Mouse (Mus musculus) heart, adult 2 months (tissue): Measurements from ENCODE around the gene Tgfbr3. TPM values are rescaled to one million over a fixed set of nuclear protein-coding genes. Genes with fewer than 3 reads are reported as not detected.

Source experiments
- DNase-seq, 2 experiments: peaks; one replicate each; pipeline ENCODE4 v3.0.0; 2021
- H3K27ac ChIP-seq: fragments of 200-600 bp; 2 replicates; pipeline ENCODE4 v1.8.1; 2022
- H3K27me3 ChIP-seq: fragments of 200-500 bp; 2 replicates; pipeline ENCODE4 v1.6.1; 2012; ENCODE audit warnings: mild to moderate bottlenecking, low read length, inconsistent platforms, mixed read lengths; ENCODE audit not compliant: control insufficient read depth, insufficient read depth
- H3K36me3 ChIP-seq: fragments of 200-500 bp; 2 replicates; pipeline ENCODE4 v1.6.1; 2012; ENCODE audit warnings: low read length, inconsistent platforms; ENCODE audit not compliant: control insufficient read depth, insufficient read depth
- H3K4me1 ChIP-seq: fragments of 200-500 bp; 2 replicates; pipeline ENCODE4 v1.6.1; 2011; ENCODE audit warnings: low read length; ENCODE audit not compliant: control insufficient read depth, insufficient read depth
- H3K4me3 ChIP-seq: fragments of 200-600 bp; 2 replicates; pipeline ENCODE4 v1.8.1; 2022
- H3K79me2 ChIP-seq: fragments of 200-500 bp; replicated peaks from 2 replicates; pipeline ENCODE4 v1.6.1; 2012; ENCODE audit warnings: mild to moderate bottlenecking, inconsistent platforms, low read length, moderate library complexity, mixed read lengths; ENCODE audit not compliant: control insufficient read depth, insufficient read depth
- H3K9ac ChIP-seq: fragments of 200-500 bp; 2 replicates; pipeline ENCODE4 v1.6.1; 2012; ENCODE audit warnings: low read depth, mild to moderate bottlenecking, control low read depth, inconsistent platforms, low read length, mixed read lengths
- CTCF ChIP-seq: fragments of 200-600 bp; IDR thresholded peaks from 2 replicates; pipeline ENCODE4 v1.8.1; 2022; ENCODE audit warnings: antibody characterized with exemption, mild to moderate bottlenecking, moderate library complexity
- EP300 ChIP-seq: fragments of 200-500 bp; IDR thresholded peaks from 2 replicates; pipeline ENCODE4 v1.6.1; 2011; ENCODE audit warnings: low read depth, low read length, control low read depth; ENCODE audit not compliant: insufficient read depth
- POLR2A ChIP-seq: fragments of 200-500 bp; IDR thresholded peaks from 2 replicates; pipeline ENCODE4 v1.6.1; 2011; ENCODE audit warnings: mild to moderate bottlenecking, low read depth, low read length, control low read depth; ENCODE audit not compliant: insufficient read depth
- WGBS: fragments of 180-500 bp; shearing (Covaris S2); methylation state at CpG from one replicate; pipeline ENCODE4 v1.1.7; 2018; 5-methylcytosine and 5-hydroxymethylcytosine counted together
- intact Hi-C: fragments of 180-260 bp; cut with DNase I; formaldehyde crosslinking; loops from one replicate; pipeline ENCODE4 v1.15.1; 2025
- polyA plus RNA-seq: library from polyadenylated mRNA; depleted of rRNA; stranded (reverse); fragments of >200 nt; gene quantifications from 2 replicates; pipeline ENCODE4 v1.2.3, GENCODE M21; 2012
- total RNA-seq, 2 experiments: library from RNA; stranded (reverse); gene quantifications; 2 replicates each; pipeline ENCODE4 v1.2.3; 2021

The Tgfbr3 gene
- total and polyA plus RNA-seq, 3 experiments: 27.2 to 47.6 (median 41.2) TPM

GRCm38 (mm10) chr5:107295061-107295816, 5.8 kb upstream of the Tgfbr3 start:
- H3K27me3 ChIP-seq: no peaks in the 10 kb centered on the region
- no peak overlapping the region for H3K9ac ChIP-seq
- no peak overlapping the region for H3K4me3 ChIP-seq
- H3K4me1 ChIP-seq: no peaks in the 10 kb centered on the region
- no peaks in the 10 kb centered on the region for H3K36me3 ChIP-seq
- no peak for TF ChIP-seq EP300
- TF ChIP-seq CTCF: no peak
- TF ChIP-seq POLR2A: no peak
- no peak overlapping the region for H3K27ac ChIP-seq
- intact Hi-C loops: no loop called here
- DNase-seq: no peak
- no peaks in the 10 kb centered on the region for H3K79me2 ChIP-seq
- WGBS: 46% methylated on average over 8 of the region's 8 CpGs

- DNase-seq: no peak
- no peaks in the 10 kb centered on the region for H3K4me1 ChIP-seq
- H3K79me2 ChIP-seq: no peaks in the 10 kb centered on the region
- 90% methylated on average over 4 of the region's 4 CpGs for WGBS
- no peak overlapping the region for H3K4me3 ChIP-seq
- no peaks in the 10 kb centered on the region for H3K36me3 ChIP-seq
- H3K27me3 ChIP-seq: no peaks in the 10 kb centered on the region
- H3K27ac ChIP-seq: no peak overlapping the region
- TF ChIP-seq EP300 (no peak), POLR2A (no peak), CTCF (no peak)
- H3K9ac ChIP-seq: no peak overlapping the region
- intact Hi-C loops: no loop called here
Measured at GRCm38 (mm10) chr5:107294041-107294440, 4.6 kb upstream of the Tgfbr3 start.

- H3K79me2 ChIP-seq: peaks cover 2% of the 10 kb centered on the region; the same call in 1 of the 2 replicates
- no peaks in the 10 kb centered on the region for H3K27me3 ChIP-seq
- 61% methylated on average over 8 of the region's 8 CpGs for WGBS
- H3K4me1 ChIP-seq: peaks cover 6% of the 10 kb centered on the region
- DNase-seq: no peak
- H3K36me3 ChIP-seq: peaks cover 10% of the 10 kb centered on the region
- intact Hi-C loops: loop anchor here (1.0 to 5.0 kb wide), 6 partner anchors 58 to 293 kb away; no protein-coding TSS in a partner anchor
- no peak overlapping the region for H3K27ac ChIP-seq
- H3K9ac ChIP-seq: no peak overlapping the region
- no peak for TF ChIP-seq CTCF
- TF ChIP-seq EP300: no peak
- no peak for TF ChIP-seq POLR2A
- no peak overlapping the region for H3K4me3 ChIP-seq
Measured at GRCm38 (mm10) chr5:107289986-107290385, 557 bp upstream of the Tgfbr3 start.

DNA sequence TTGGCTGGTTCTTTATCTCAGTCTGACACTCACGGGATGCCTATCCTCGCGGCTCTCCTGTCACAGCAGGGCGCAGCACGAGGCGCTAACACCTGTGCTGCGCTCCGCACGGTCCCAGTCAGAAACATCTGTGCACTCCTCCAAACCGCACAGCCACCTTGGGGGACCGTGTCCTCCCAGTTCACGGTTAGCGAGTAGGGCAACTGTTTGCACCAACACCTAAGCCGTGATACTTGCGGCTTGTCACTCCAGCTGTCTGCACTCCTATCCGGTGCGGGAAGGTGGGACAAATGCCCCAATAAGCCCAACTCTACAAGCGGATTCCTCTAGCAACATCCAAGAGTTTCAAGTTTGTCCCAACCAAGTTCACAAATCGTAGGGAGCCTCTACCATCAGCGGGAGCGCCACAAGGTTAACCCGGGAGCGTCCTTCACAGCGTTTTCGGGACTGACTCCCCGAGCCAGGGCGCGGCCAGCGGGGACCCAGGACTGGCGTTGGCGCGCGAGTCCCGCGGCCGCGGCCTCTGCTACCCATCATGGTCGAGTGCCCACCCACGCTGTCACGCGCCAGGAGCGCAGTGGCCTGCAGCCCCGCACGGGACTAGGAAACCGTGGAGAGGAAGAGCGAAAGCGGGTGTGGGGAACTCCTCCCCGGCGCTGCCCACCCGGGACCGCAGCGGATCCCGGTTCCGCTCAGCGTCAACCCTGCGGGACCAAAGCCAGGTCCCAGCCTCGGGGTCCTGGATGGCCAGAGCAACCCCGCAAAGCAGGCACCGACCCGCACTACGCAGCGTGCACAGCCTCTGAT, 799 bp downstream of the Tgfbr3 start:
- Histone ChIP-seq H3K27ac (peak overlapping the region; percentile 92), H3K4me1 (peaks cover 13% of the 10 kb centered on the region), H3K4me3 (peak overlapping the region; percentile 100), H3K9ac (peak overlapping the region; percentile 99), H3K27me3 (no peaks in the 10 kb centered on the region), H3K79me2 (peaks cover 4% of the 10 kb centered on the region), H3K36me3 (peaks cover 13% of the 10 kb centered on the region)
- intact Hi-C loops: loop anchor here (1.0 to 5.0 kb wide), 6 partner anchors 56 to 292 kb away; no protein-coding TSS in a partner anchor
- WGBS: 1% methylated on average over 62 of the region's 62 CpGs
- 0 out of 2 replicates have a peak, but pooled peaks have one; percentile 17 for TF ChIP-seq EP300
- TF ChIP-seq CTCF: no peak
- peak; percentile 50 to 82 for DNase-seq

DNA sequence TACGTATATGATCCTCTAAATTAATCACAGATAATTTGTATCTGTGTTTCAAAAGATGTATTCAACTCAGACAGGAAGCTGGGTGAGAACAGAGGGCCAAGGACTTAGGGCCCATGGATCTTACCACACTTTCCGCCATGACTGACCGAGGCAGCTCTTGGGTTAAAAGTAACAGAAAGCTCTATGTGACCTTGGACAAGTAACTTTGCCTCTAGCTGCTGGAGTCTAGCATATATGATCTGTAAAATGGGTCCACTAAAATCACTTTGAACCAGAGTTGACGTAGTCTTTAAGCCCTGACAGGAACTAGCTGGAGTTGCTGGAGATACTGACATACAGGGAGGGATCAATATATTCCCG, 1.5 kb downstream of the Tgfbr3 start:
- peak overlapping the region; percentile 99; the same call in 1 of the 2 replicates for H3K9ac ChIP-seq
- 38% methylated on average over 5 of the region's 5 CpGs for WGBS
- peaks cover 17% of the 10 kb centered on the region for H3K4me1 ChIP-seq
- H3K79me2 ChIP-seq: peaks cover 4% of the 10 kb centered on the region
- peak overlapping the region; percentile 92 for H3K27ac ChIP-seq
- H3K27me3 ChIP-seq: no peaks in the 10 kb centered on the region
- TF ChIP-seq POLR2A (no peak), EP300 (no peak), CTCF (no peak)
- H3K4me3 ChIP-seq: peak overlapping the region; percentile 100
- intact Hi-C loops: loop anchor here (2.0 to 5.0 kb wide), 5 partner anchors 56 to 291 kb away; no protein-coding TSS in a partner anchor
- no peak for DNase-seq
- H3K36me3 ChIP-seq: peaks cover 13% of the 10 kb centered on the region
